Mouse (Mus musculus) adrenal gland, postnatal 10 days (tissue): ENCODE results near the gene A830018L16Rik. TPM values are rescaled to one million over a fixed set of nuclear protein-coding genes. Genes with fewer than 3 reads are reported as not detected.
"Not testable (repeated sequence)": the region's sequence is repeated elsewhere in the genome, so short reads cannot be mapped to it uniquely, and the experiment has no call there.

ENCODE experiments used
- DNase-seq: peaks from one replicate; pipeline ENCODE4 v3.0.0; 2021; ENCODE audit warnings: mixed read lengths
- total RNA-seq, 2 experiments: library from RNA; stranded (reverse); gene quantifications; 2 replicates each; pipeline ENCODE4 v1.2.3; 2021

Gene A830018L16Rik
- total RNA-seq, 2 experiments from 2014 or later, result 2.7 to 4.5 TPM

- no peak for DNase-seq
Observed at GRCm38 (mm10) chr1:12008789-12009550, 595.1 kb downstream of the A830018L16Rik start.

GRCm38 (mm10) chr1:12009551-12009846, 595.6 kb downstream of the A830018L16Rik start:
- DNase-seq, result no peak

GRCm38 (mm10) chr1:12010607-12011006, 596.7 kb downstream of the A830018L16Rik start:
- no peak for DNase-seq

- not testable (repeated sequence) for DNase-seq
Observed at GRCm38 (mm10) chr1:12020646-12021045, 606.7 kb downstream of the A830018L16Rik start.
